Mouse (Mus musculus): ENCODE measurements around the gene Nt5c2. TPM values are rescaled to one million over a fixed set of nuclear protein-coding genes. Genes with fewer than 3 reads are reported as not detected.

Gene Nt5c2
- polyA plus RNA-seq, 1 experiment from 2014 or later, result 77.9 TPM

DNA sequence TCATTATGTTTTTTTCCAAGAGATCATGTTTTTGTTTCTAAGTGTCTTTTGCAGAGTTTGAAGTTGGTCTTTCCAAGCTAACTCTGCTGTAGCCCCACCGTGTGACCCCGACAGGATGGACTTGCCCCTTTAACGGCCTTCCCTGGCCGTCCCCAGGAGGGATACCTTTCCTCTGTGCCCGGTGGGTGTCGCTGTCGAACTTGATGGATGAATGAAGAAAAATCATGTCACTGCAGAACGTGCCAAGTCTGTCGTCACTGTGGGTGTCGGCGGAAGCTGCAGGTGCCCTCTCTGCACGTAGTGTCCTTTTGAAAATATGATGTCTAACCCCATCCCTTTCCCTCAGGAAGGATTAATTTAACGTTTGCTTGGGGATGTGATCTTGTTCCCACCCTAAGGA is 136.6 kb downstream of the Nt5c2 start:
- DNase-seq (ENCODE audit: low spot score) (no peak), ATAC-seq (replicated peaks; ENCODE audit: low FRiP score) (no peak)
- Histone ChIP-seq H3K9ac (ENCODE audit: low read length) (no peak overlapping the region), H3K36me3 (ENCODE audit: control insufficient read depth, insufficient read depth, low read length) (no peaks in the 10 kb centered on the region; the same call in 1 of the 2 replicates), H3K4me1 (replicated peaks; ENCODE audit: control insufficient read depth, insufficient read depth, low read length) (no peaks in the 10 kb centered on the region), H3K4me3 (ENCODE audit: low read depth, low read length) (no peak overlapping the region), H3K4me2 (ENCODE audit: low read depth, low read length, severe bottlenecking) (no peak overlapping the region), H3K27me3 (ENCODE audit: control insufficient read depth, insufficient read depth, low read length) (no peaks in the 10 kb centered on the region), H3K9me3 (ENCODE audit: control insufficient read depth, low read length) (no peaks in the 10 kb centered on the region), H3K27ac (ENCODE audit: low read depth, low read length) (no peak overlapping the region)
- WGBS, result 61% methylated on average over 13 of the region's 13 CpGs

DNA sequence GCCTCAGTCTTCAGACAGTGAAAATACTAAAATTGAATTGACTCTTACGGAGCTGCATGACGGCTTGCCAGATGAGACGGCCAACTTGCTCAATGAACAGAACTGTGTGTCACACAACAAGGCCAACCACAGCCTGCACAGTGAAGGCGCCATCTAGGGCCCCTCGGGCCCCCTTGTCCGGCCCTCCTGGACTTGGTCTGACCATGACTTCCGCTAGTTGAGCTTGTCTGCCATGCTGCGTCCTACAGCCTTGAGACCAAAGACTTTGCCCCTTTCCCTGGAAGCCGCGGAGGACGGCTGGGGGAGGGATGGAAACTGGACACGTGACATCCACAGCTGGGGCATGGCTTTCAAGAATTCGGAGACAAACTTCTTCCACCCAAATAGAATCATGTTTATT is 137.1 kb downstream of the Nt5c2 start:
- H3K4me3 ChIP-seq (ENCODE audit: low read depth, low read length), result no peak overlapping the region
- 93% methylated on average over 13 of the region's 13 CpGs for WGBS
- no peaks in the 10 kb centered on the region for H3K27me3 ChIP-seq (ENCODE audit: control insufficient read depth, insufficient read depth, low read length)
- H3K4me1 ChIP-seq (replicated peaks; ENCODE audit: control insufficient read depth, insufficient read depth, low read length), result no peaks in the 10 kb centered on the region
- H3K9me3 ChIP-seq (ENCODE audit: control insufficient read depth, low read length), result no peaks in the 10 kb centered on the region
- H3K27ac ChIP-seq (ENCODE audit: low read depth, low read length), result no peak overlapping the region
- DNase-seq (ENCODE audit: low spot score) (no peak), ATAC-seq (replicated peaks; ENCODE audit: low FRiP score) (no peak)
- no peak overlapping the region for H3K9ac ChIP-seq (ENCODE audit: low read length)
- no peak overlapping the region for H3K4me2 ChIP-seq (ENCODE audit: low read depth, low read length, severe bottlenecking)
- H3K36me3 ChIP-seq (ENCODE audit: control insufficient read depth, insufficient read depth, low read length), result no peaks in the 10 kb centered on the region; the same call in 1 of the 2 replicates

GRCm38 (mm10) chr19:46875790-46876189 is 139.2 kb downstream of the Nt5c2 start:
- H3K9ac ChIP-seq (ENCODE audit: low read length), result no peak overlapping the region
- 39% methylated on average over 12 of the region's 12 CpGs for WGBS
- no peaks in the 10 kb centered on the region for H3K36me3 ChIP-seq (ENCODE audit: control insufficient read depth, insufficient read depth, low read length)
- H3K4me2 ChIP-seq (ENCODE audit: low read depth, low read length, severe bottlenecking), result no peak overlapping the region
- no peak overlapping the region for H3K4me3 ChIP-seq (ENCODE audit: low read depth, low read length)
- no peaks in the 10 kb centered on the region for H3K4me1 ChIP-seq (replicated peaks; ENCODE audit: control insufficient read depth, insufficient read depth, low read length)
- ATAC-seq (replicated peaks; ENCODE audit: low FRiP score), result no peak
- H3K27ac ChIP-seq (ENCODE audit: low read depth, low read length), result no peak overlapping the region
- H3K9me3 ChIP-seq (ENCODE audit: control insufficient read depth, low read length), result no peaks in the 10 kb centered on the region
- peak; percentile 90 for DNase-seq (ENCODE audit: low spot score)
- H3K27me3 ChIP-seq (ENCODE audit: control insufficient read depth, insufficient read depth, low read length), result no peaks in the 10 kb centered on the region

GRCm38 (mm10) chr19:46873924-46874323 is 141.0 kb downstream of the Nt5c2 start:
- WGBS, result 92% methylated on average over 3 of the region's 3 CpGs
- Histone ChIP-seq H3K27me3 (ENCODE audit: control insufficient read depth, insufficient read depth, low read length) (no peaks in the 10 kb centered on the region), H3K36me3 (ENCODE audit: control insufficient read depth, insufficient read depth, low read length) (no peaks in the 10 kb centered on the region), H3K27ac (ENCODE audit: low read depth, low read length) (no peak overlapping the region), H3K4me2 (ENCODE audit: low read depth, low read length, severe bottlenecking) (no peak overlapping the region), H3K9ac (ENCODE audit: low read length) (no peak overlapping the region), H3K9me3 (ENCODE audit: control insufficient read depth, low read length) (no peaks in the 10 kb centered on the region), H3K4me1 (replicated peaks; ENCODE audit: control insufficient read depth, insufficient read depth, low read length) (no peaks in the 10 kb centered on the region), H3K4me3 (ENCODE audit: low read depth, low read length) (no peak overlapping the region)
- ATAC-seq (replicated peaks; ENCODE audit: low FRiP score), result no peak
- DNase-seq (ENCODE audit: low spot score), result no peak

- H3K9ac ChIP-seq (ENCODE audit: low read length), result no peak overlapping the region
- no peak for ATAC-seq (replicated peaks; ENCODE audit: low FRiP score)
- H3K36me3 ChIP-seq (ENCODE audit: control insufficient read depth, insufficient read depth, low read length), result no peaks in the 10 kb centered on the region
- H3K9me3 ChIP-seq (ENCODE audit: control insufficient read depth, low read length), result no peaks in the 10 kb centered on the region
- H3K4me1 ChIP-seq (replicated peaks; ENCODE audit: control insufficient read depth, insufficient read depth, low read length), result no peaks in the 10 kb centered on the region
- H3K4me3 ChIP-seq (ENCODE audit: low read depth, low read length), result no peak overlapping the region
- DNase-seq (ENCODE audit: low spot score), result no peak
- H3K4me2 ChIP-seq (ENCODE audit: low read depth, low read length, severe bottlenecking), result no peak overlapping the region
- 75% methylated on average over 7 of the region's 7 CpGs for WGBS
- no peak overlapping the region for H3K27ac ChIP-seq (ENCODE audit: low read depth, low read length)
- no peaks in the 10 kb centered on the region for H3K27me3 ChIP-seq (ENCODE audit: control insufficient read depth, insufficient read depth, low read length)
These were observed 143.3 kb downstream of the Nt5c2 start for GRCm38 (mm10) chr19:46871651-46872050.

DNA sequence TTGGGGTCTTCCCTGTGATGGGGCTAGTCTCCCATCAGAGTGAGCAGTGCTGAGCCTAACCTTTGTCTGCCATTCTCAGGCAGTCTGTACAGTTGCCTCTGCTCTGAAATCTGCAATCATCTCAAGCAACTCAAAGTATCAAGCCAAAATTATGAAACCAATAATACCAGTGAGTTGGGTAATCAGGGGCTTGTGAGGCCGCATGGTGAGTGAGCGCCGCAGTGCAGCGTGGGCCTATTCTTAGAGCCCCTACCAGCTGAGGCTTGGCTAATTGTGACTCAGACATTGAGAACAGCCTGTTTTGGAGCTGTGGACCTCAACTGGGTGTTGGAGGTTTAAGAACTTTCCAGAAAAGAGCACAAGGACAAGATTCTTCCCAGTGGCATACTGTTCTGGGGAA is 143.9 kb downstream of the Nt5c2 start:
- Histone ChIP-seq H3K9ac (ENCODE audit: low read length) (no peak overlapping the region), H3K27ac (ENCODE audit: low read depth, low read length) (no peak overlapping the region), H3K36me3 (ENCODE audit: control insufficient read depth, insufficient read depth, low read length) (no peaks in the 10 kb centered on the region), H3K4me3 (ENCODE audit: low read depth, low read length) (no peak overlapping the region), H3K9me3 (ENCODE audit: control insufficient read depth, low read length) (no peaks in the 10 kb centered on the region), H3K4me2 (ENCODE audit: low read depth, low read length, severe bottlenecking) (no peak overlapping the region), H3K27me3 (ENCODE audit: control insufficient read depth, insufficient read depth, low read length) (no peaks in the 10 kb centered on the region), H3K4me1 (replicated peaks; ENCODE audit: control insufficient read depth, insufficient read depth, low read length) (no peaks in the 10 kb centered on the region)
- DNase-seq (ENCODE audit: low spot score) (no peak), ATAC-seq (replicated peaks; ENCODE audit: low FRiP score) (no peak)
- 91% methylated on average over 4 of the region's 4 CpGs for WGBS

DNA sequence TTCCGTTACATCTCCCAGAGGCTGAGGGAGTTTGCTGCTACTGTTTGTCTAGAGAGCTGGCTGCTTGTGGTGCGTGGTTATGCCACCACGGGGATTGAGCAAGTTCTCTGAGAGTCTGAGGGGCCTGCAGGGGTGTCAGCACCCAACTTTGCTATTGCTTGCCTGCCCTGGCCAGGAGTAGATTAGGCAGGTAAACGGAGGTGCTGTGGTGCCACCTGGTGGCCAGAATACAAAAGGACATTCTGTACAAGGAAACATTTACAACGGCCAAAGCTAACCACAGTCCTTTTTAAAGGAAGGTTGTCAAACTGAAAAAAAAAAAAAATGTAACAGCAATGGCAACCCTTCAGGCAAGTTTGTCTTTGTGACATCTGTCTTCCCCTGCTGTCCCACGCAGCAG is 145.4 kb downstream of the Nt5c2 start:
- WGBS, result 17% methylated on average over 6 of the region's 6 CpGs
- no peaks in the 10 kb centered on the region for H3K27me3 ChIP-seq (ENCODE audit: control insufficient read depth, insufficient read depth, low read length)
- H3K4me1 ChIP-seq (replicated peaks; ENCODE audit: control insufficient read depth, insufficient read depth, low read length), result no peaks in the 10 kb centered on the region
- no peak overlapping the region for H3K4me3 ChIP-seq (ENCODE audit: low read depth, low read length)
- no peak overlapping the region for H3K27ac ChIP-seq (ENCODE audit: low read depth, low read length)
- no peak overlapping the region for H3K4me2 ChIP-seq (ENCODE audit: low read depth, low read length, severe bottlenecking)
- no peak overlapping the region for H3K9ac ChIP-seq (ENCODE audit: low read length)
- H3K36me3 ChIP-seq (ENCODE audit: control insufficient read depth, insufficient read depth, low read length), result no peaks in the 10 kb centered on the region
- peak; percentile 55; the same call in 1 of the 2 replicates for ATAC-seq (replicated peaks; ENCODE audit: low FRiP score)
- no peaks in the 10 kb centered on the region for H3K9me3 ChIP-seq (ENCODE audit: control insufficient read depth, low read length)
- DNase-seq (ENCODE audit: low spot score), result peak; percentile 87

DNA sequence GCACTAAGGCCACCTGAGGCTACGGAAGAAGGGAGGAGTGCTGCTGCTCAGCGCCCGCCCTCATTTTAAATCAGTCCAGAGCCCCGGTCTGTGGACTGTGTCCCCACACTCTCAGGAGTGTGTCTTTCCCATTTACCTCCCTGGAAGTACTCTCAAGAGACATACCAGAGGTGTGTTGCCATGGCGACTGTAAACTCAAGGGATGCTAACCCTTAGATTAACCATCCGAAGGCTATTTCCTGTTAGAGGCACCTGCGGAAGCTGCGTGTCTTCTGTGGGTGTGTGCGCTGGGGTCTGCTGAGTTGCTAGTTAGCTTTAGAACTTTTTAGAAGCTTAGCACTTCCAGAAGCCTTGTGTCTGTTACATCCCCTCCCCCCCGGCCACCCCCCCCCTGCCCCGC is 145.9 kb downstream of the Nt5c2 start:
- WGBS, result 60% methylated on average over 11 of the region's 11 CpGs
- H3K9ac ChIP-seq (ENCODE audit: low read length), result no peak overlapping the region
- no peak overlapping the region for H3K4me3 ChIP-seq (ENCODE audit: low read depth, low read length)
- H3K4me2 ChIP-seq (ENCODE audit: low read depth, low read length, severe bottlenecking), result no peak overlapping the region
- no peaks in the 10 kb centered on the region for H3K9me3 ChIP-seq (ENCODE audit: control insufficient read depth, low read length)
- H3K27me3 ChIP-seq (ENCODE audit: control insufficient read depth, insufficient read depth, low read length), result no peaks in the 10 kb centered on the region
- H3K4me1 ChIP-seq (replicated peaks; ENCODE audit: control insufficient read depth, insufficient read depth, low read length), result no peaks in the 10 kb centered on the region
- DNase-seq (ENCODE audit: low spot score) (no peak), ATAC-seq (replicated peaks; ENCODE audit: low FRiP score) (no peak)
- no peak overlapping the region for H3K27ac ChIP-seq (ENCODE audit: low read depth, low read length)
- H3K36me3 ChIP-seq (ENCODE audit: control insufficient read depth, insufficient read depth, low read length), result no peaks in the 10 kb centered on the region

DNA sequence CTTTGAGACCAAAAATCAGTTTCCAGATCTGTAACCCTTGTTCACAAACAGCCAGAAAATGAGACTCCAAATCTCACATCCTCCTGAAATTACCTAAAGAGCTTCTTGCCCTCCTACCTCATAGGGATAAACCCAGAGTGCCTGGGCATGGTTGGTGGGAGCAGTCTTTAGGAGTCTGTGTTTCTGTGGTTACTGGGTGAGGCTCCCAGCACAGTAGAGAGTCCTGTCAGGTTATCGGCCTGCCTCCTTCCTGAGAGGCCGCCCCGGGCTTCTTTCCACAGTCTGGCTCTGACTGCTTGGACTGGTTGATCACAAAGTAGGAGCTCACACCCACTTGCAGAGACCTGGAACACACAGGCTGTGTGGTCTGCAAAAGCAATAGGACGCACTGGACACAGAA is 149.6 kb downstream of the Nt5c2 start:
- Histone ChIP-seq H3K4me2 (ENCODE audit: low read depth, low read length, severe bottlenecking) (no peak overlapping the region), H3K4me3 (ENCODE audit: low read depth, low read length) (no peak overlapping the region), H3K9ac (ENCODE audit: low read length) (no peak overlapping the region), H3K27me3 (ENCODE audit: control insufficient read depth, insufficient read depth, low read length) (no peaks in the 10 kb centered on the region), H3K27ac (ENCODE audit: low read depth, low read length) (no peak overlapping the region), H3K4me1 (replicated peaks; ENCODE audit: control insufficient read depth, insufficient read depth, low read length) (no peaks in the 10 kb centered on the region), H3K9me3 (ENCODE audit: control insufficient read depth, low read length) (no peaks in the 10 kb centered on the region), H3K36me3 (ENCODE audit: control insufficient read depth, insufficient read depth, low read length) (no peaks in the 10 kb centered on the region)
- no peak for ATAC-seq (replicated peaks; ENCODE audit: low FRiP score)
- DNase-seq (ENCODE audit: low spot score), result no peak
- 84% methylated on average over 4 of the region's 4 CpGs for WGBS
